Mouse (Mus musculus) regulatory T cell (primary cell): Measurements from ENCODE around the gene Adgrb2.

Experiments used
- in situ Hi-C: fragments of 300-600 bp; cut with MboI, MseI; formaldehyde crosslinking; loops from one replicate; pipeline ENCODE4 v1.15.1; 2025; ENCODE audit warnings: high pct_unique_total_duplicates

The Adgrb2 gene

GRCm38 (mm10) chr4:130033496-130033895, 48.8 kb downstream of the Adgrb2 start:
- in situ Hi-C loops, result no loop called here

DNA sequence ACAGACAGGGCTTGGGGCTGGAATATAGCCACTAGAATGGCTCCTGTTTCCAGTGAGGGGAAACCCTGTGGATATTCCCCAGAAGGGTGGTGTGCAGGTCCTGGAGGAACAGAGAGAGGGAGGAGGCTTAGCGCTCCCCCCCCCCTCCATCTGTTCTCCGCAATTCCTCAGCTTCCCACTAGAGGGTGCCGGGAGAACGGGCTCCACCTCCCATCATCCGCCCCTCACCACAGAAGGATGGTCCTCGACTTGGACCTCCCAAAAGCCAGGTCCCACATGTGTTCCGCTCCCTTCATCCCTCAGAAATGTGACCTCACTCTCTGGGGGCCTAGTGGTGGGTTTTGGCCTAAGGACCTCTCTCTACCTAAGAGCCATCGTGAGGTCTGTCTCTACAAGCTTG, 51.4 kb downstream of the Adgrb2 start:
- in situ Hi-C loops, result no loop called here

GRCm38 (mm10) chr4:130036573-130037401, 52.1 kb downstream of the Adgrb2 start:
- in situ Hi-C loops, result no loop called here

- in situ Hi-C loops, result no loop called here
Observed at GRCm38 (mm10) chr4:130039351-130039750, 54.7 kb downstream of the Adgrb2 start.

- in situ Hi-C loops, result no loop called here
Observed at GRCm38 (mm10) chr4:130041076-130041475, 56.4 kb downstream of the Adgrb2 start.

DNA sequence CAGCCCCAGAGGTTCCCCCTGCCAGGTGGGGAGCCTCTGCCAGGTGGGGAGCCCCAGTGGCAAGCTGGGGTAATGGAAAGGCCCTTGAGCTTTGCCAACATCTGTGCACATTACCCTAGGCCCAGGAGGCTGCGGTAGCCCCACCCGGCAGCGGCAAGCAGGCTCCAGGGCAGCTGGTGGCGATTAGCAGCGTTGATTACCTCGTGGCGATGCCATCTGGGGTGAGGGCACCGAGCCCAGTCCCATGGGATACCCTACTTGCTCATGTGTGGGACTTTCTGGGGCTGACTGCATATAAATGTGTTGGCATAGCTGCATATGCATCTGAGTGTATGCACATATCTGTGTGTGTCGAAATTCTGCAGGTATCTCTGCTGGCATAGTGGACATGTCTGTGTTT, 59.5 kb downstream of the Adgrb2 start:
- in situ Hi-C loops, result no loop called here

DNA sequence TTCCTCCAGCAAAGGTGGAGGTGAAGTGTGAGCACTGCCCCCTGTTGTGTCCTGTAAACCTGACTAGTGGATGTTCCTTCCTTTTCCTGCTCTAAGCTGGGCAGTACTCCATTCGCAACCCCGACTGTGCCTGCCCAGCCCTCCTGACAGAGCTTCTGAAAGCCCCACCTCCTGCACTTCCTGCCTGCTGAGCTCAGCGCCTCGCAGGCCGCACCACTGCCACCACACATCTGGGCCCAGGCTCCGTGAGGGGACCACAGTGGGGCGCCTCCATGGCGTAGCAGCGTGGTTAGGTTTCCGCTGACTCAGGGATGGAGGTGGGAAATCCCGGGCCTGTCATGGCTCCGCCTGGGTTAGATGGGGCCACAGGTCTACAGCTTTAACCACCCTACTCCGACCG, 60.9 kb downstream of the Adgrb2 start:
- in situ Hi-C loops, result no loop called here

GRCm38 (mm10) chr4:130047331-130048202, 62.9 kb downstream of the Adgrb2 start, which contains the start of gene Col16a1:
Col16a1 (plus strand) TSS chr4:130047840.
- in situ Hi-C loops, result no loop called here

DNA sequence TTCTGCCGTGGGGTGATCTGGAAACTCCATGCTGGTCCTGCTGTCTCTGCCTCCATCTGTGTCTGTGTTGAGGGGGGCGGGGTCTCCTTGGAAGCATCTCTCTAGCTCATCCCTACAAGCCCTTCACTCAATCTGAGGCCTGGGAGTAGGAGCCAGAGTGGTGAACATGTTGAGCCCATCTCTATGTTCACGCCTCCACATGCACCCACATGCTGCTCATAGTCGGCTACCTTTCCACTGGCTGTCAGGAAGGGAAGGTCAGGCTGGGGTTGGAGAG, 63.5 kb downstream of the Adgrb2 start:
- in situ Hi-C loops, result no loop called here

GRCm38 (mm10) chr4:130050056-130050824, 65.6 kb downstream of the Adgrb2 start:
- in situ Hi-C loops, result no loop called here

- in situ Hi-C loops, result no loop called here
Observed at GRCm38 (mm10) chr4:130052283-130052682, 67.6 kb downstream of the Adgrb2 start.

GRCm38 (mm10) chr4:130053111-130053510, 68.4 kb downstream of the Adgrb2 start:
- in situ Hi-C loops, result no loop called here

GRCm38 (mm10) chr4:130054727-130055126, 70.1 kb downstream of the Adgrb2 start:
- in situ Hi-C loops, result no loop called here

GRCm38 (mm10) chr4:130055160-130056010, 70.7 kb downstream of the Adgrb2 start:
- in situ Hi-C loops, result no loop called here

DNA sequence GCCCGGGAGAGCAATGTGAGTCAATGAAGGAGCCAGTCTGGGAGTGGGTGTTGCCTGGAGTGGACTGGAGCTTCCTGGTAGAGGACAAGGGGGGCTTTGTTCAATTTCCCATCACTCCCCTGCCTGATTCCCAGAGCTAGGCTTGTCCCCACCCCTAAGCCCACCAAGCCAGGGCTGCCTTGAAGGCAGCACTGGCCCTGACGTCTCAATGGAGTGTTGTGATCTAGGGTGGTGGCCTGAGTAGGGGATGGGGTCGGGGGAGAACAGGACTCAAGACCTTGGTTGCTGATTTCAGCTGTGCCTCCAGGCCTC, 71.3 kb downstream of the Adgrb2 start:
- in situ Hi-C loops, result no loop called here

GRCm38 (mm10) chr4:130056471-130056870, 71.8 kb downstream of the Adgrb2 start:
- in situ Hi-C loops, result no loop called here

- in situ Hi-C loops, result no loop called here
Observed at GRCm38 (mm10) chr4:130060937-130061336, 76.3 kb downstream of the Adgrb2 start.

GRCm38 (mm10) chr4:130063191-130063590, 78.5 kb downstream of the Adgrb2 start:
- in situ Hi-C loops, result no loop called here

DNA sequence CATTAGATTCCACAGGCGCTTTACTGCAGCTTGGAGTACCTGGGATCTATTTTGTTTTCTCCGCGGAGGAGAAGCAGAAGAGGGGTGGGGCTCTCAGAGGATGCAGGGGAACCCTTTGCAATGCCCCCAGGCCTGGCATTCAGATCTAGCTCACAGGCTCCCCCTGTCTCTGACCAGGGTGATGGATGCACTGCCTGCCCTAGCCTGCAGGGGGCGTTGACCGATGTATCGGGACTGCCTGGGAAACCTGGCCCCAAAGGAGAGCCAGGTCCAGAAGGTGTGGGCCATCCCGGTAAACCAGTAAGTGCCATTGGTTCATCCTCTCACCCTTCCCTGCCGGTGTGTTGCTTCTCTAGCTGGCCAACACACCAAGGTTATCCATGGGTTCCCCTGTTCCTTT, 82.1 kb downstream of the Adgrb2 start:
- in situ Hi-C loops, result no loop called here

- in situ Hi-C loops, result no loop called here
Observed at GRCm38 (mm10) chr4:130070523-130070922, 85.9 kb downstream of the Adgrb2 start.

DNA sequence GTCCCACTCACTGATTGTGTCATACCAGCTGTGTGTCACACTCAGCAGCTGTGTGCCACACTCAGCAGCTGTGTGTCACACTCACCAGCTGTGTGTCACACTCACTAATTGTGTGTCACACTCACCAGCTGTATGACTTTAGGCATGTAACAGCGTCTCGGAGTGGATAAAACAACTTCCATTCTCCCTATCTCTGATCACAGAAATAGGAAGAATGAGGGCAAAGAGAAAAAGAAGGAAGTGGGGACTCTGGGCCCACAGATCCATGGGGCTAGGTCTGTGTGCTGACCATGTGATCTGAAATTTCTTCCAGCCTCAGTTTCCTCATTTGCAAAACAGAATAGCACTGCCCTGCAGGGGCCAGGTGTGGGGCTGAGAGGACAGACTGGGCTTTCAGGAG, 87.1 kb downstream of the Adgrb2 start:
- in situ Hi-C loops, result no loop called here
